Mouse (Mus musculus): ENCODE data around the gene Rbfox1.
A peak's percentile ranks its signal among the peaks of the same experiment; 100 is the strongest.

GRCm38 (mm10) chr16:5898330-5898729 lies 13.2 kb downstream of the Rbfox1 start:
- no peak for TF ChIP-seq POLR2A (IDR thresholded peaks at IDR 0.05; ENCODE audit: borderline replicate concordance, extremely low read depth, insufficient read depth, insufficient read length, poor library complexity, severe bottlenecking)
- peak; percentile 54; the same call in 1 of the 2 replicates for TF ChIP-seq CTCF (IDR thresholded peaks at IDR 0.05; ENCODE audit: borderline replicate concordance, extremely low read depth, insufficient read depth, insufficient read length)

Measured in brain, embryonic 14.5 days (tissue).